ENCODE assay signal across 8 mouse cellular contexts in the genomic region with DNA sequence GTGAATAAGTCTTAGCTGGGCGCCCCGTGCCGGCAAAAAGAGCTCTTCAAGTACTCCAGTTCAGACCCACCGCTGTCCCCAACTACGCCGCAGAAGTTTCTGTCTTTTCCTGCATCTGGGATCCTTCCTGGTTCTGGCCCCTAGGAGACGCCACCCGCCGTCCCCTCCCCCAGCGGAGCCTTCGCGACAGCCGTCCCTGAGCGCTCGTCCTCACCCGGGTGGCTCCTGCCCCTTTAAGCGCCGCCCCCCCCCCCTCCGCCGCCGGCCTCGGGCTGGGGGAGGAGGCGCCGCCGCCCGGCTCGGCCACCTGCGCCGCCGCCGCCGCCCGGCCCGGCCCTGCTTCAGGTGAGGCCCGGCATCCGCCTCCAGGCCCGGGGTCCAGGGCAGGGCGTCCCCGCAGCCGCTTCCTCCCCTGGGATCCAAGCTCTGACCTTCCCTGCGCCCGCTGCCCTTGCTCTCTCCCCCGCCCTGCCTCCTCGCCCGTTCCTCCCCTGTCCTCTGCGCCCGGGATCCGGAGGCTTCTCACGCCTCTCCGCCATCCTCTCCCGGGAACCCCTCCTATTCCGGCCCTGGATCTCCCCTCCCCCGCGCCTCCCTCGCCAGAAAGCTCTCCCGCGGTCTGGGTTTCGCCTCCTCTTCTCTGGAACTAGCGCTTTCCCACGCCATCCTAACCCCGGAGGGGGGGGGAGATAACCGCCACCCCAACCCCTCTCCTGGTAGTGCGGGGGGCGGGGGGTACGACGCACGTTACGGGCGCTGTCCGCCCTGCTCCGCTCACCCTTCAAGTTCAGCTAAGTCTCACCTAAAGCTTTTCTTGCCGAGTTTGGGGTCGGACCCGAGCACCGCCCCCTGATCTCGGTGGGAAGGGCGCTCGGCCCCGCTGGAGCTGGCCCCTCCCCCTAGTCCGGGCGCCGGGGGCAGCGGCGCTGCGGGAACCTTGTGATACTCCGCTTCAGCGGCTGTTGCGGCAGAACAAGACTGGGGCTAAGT. TPM values are rescaled to one million over a fixed set of nuclear protein-coding genes. Genes with fewer than 3 reads are reported as not detected.
DNase-seq lines count a peak whose midpoint lies in the region; ATAC-seq lines count a peak whose summit lies in the region.

No protein-coding gene starts in this region.

- peak; percentile 49 for ATAC-seq in forebrain, embryonic 11.5 days (replicated peaks; ENCODE audit: low FRiP score)
- ATAC-seq in heart, embryonic 16.5 days (replicated peaks; ENCODE audit: extremely low read depth, insufficient read depth, low FRiP score): peak; percentile 61
- peak; percentile 66 for ATAC-seq in lung, embryonic 15.5 days (ENCODE audit: borderline replicate concordance, extremely low read depth, low FRiP score, low TSS enrichment)

- peak; percentile 83 for DNase-seq in ES-CJ7 (ENCODE audit: low read depth, low spot score)
- DNase-seq in c-Kit-positive CD71-positive TER-119-positive erythroid progenitor cells, embryonic 14.5 days (ENCODE audit: low spot score): peak; percentile 62
- DNase-seq in forebrain, embryonic 11.5 days (ENCODE audit: low spot score): peak; percentile 92
- peak; percentile 90 to 94 for DNase-seq in kidney, postnatal 4 days
- peak; percentile 77 for DNase-seq in ovary, adult 18-20 months (ENCODE audit: low spot score)
- peak; percentile 78 for DNase-seq in thymus, postnatal 0 days (ENCODE audit: low spot score)

- peaks cover 15% of the 10 kb centered on the region; the same call in 1 of the 2 replicates for H3K36me3 ChIP-seq in forebrain, embryonic 11.5 days (ENCODE audit: control insufficient read depth, insufficient read depth, low read length)
- peaks cover 26% of the 10 kb centered on the region for H3K36me3 ChIP-seq in heart, embryonic 16.5 days (ENCODE audit: control insufficient read depth, insufficient read depth)
- H3K36me3 ChIP-seq in lung, embryonic 15.5 days: peaks cover 31% of the 10 kb centered on the region

- peak overlapping the region; percentile 91 for H3K27ac ChIP-seq in forebrain, embryonic 11.5 days (ENCODE audit: low read depth, low read length)
- H3K27ac ChIP-seq in heart, embryonic 16.5 days (ENCODE audit: low read length): peak overlapping the region; percentile 97
- H3K27ac ChIP-seq in lung, embryonic 15.5 days: peak overlapping the region; percentile 97

- peaks cover 32% of the 10 kb centered on the region for H3K4me1 ChIP-seq in forebrain, embryonic 11.5 days (replicated peaks; ENCODE audit: control insufficient read depth, insufficient read depth, low read length)
- H3K4me1 ChIP-seq in heart, embryonic 16.5 days (ENCODE audit: control insufficient read depth, insufficient read depth, low read length): peaks cover 41% of the 10 kb centered on the region
- H3K4me1 ChIP-seq in lung, embryonic 15.5 days: peaks cover 51% of the 10 kb centered on the region

- peak overlapping the region; percentile 79 for H3K4me3 ChIP-seq in forebrain, embryonic 11.5 days (ENCODE audit: low read depth, low read length)
- H3K4me3 ChIP-seq in heart, embryonic 16.5 days (ENCODE audit: low read length): peak overlapping the region; percentile 79
- H3K4me3 ChIP-seq in lung, embryonic 15.5 days: peak overlapping the region; percentile 88

- peak overlapping the region; percentile 58 for H3K4me2 ChIP-seq in forebrain, embryonic 11.5 days (ENCODE audit: low read depth, low read length, severe bottlenecking)
- peak overlapping the region; percentile 86 for H3K4me2 ChIP-seq in heart, embryonic 16.5 days (ENCODE audit: low read depth, low read length)
- H3K4me2 ChIP-seq in lung, embryonic 15.5 days: peak overlapping the region; percentile 87

- H3K27me3 ChIP-seq in forebrain, embryonic 11.5 days (ENCODE audit: control insufficient read depth, insufficient read depth, low read length): no peaks in the 10 kb centered on the region
- H3K27me3 ChIP-seq in heart, embryonic 16.5 days (ENCODE audit: control insufficient read depth, insufficient read depth, low read length): no peaks in the 10 kb centered on the region
- H3K27me3 ChIP-seq in lung, embryonic 15.5 days: no peaks in the 10 kb centered on the region

- WGBS in forebrain, embryonic 11.5 days: under 1% methylated on average over 73 of the region's 88 CpGs
- under 1% methylated on average over 84 of the region's 88 CpGs for WGBS in heart, embryonic 16.5 days
- WGBS in lung, embryonic 15.5 days: under 1% methylated on average over 69 of the region's 88 CpGs

- H3K9me3 ChIP-seq in forebrain, embryonic 11.5 days (ENCODE audit: control insufficient read depth, low read length): no peaks in the 10 kb centered on the region
- no peaks in the 10 kb centered on the region for H3K9me3 ChIP-seq in heart, embryonic 16.5 days (replicated peaks; ENCODE audit: control insufficient read depth, low read length)
- H3K9me3 ChIP-seq in lung, embryonic 15.5 days: no peaks in the 10 kb centered on the region

- peak overlapping the region; percentile 78 for H3K9ac ChIP-seq in forebrain, embryonic 11.5 days (ENCODE audit: low read length)
- peak overlapping the region; percentile 87 for H3K9ac ChIP-seq in heart, embryonic 16.5 days (ENCODE audit: low read length)
- peak overlapping the region; percentile 71 for H3K9ac ChIP-seq in lung, embryonic 15.5 days

RNA-seq across cellular contexts. Expression of a gene that starts 1.4 kb away (rescaled TPM):
- 20.9 and 21.9 TPM in 2 replicates for polyA plus RNA-seq in forebrain, embryonic 11.5 days (2014; fragmentation: Nextera tagmentation; extraction: Ambion mirVana)
- polyA plus RNA-seq in heart, embryonic 16.5 days (2015; fragmentation: Nextera tagmentation; extraction: Ambion mirVana): 6.6 and 8.5 TPM in 2 replicates
- 10.6 and 11.0 TPM in 2 replicates for polyA plus RNA-seq in lung, embryonic 15.5 days (2015; fragmentation: Nextera tagmentation; extraction: Ambion mirVana)
- polyA plus RNA-seq in thymus, postnatal 0 days (2015; fragmentation: Nextera tagmentation; extraction: Ambion mirVana): 21.5 and 27.5 TPM in 2 replicates

RNA-seq across cellular contexts. Expression of a gene that starts 9.7 kb away (rescaled TPM):
- polyA plus RNA-seq in forebrain, embryonic 11.5 days (2014; fragmentation: Nextera tagmentation; extraction: Ambion mirVana): 2,200 and 2,324 TPM in 2 replicates
- polyA plus RNA-seq in heart, embryonic 16.5 days (2015; fragmentation: Nextera tagmentation; extraction: Ambion mirVana): 6,748 and 7,106 TPM in 2 replicates
- polyA plus RNA-seq in lung, embryonic 15.5 days (2015; fragmentation: Nextera tagmentation; extraction: Ambion mirVana): 2,263 and 2,267 TPM in 2 replicates
- 2,017 and 2,181 TPM in 2 replicates for polyA plus RNA-seq in thymus, postnatal 0 days (2015; fragmentation: Nextera tagmentation; extraction: Ambion mirVana)

RNA-seq across cellular contexts. Expression of a gene that starts 34.0 kb away (rescaled TPM):
- polyA plus RNA-seq in forebrain, embryonic 11.5 days (2014; fragmentation: Nextera tagmentation; extraction: Ambion mirVana): 638 and 692 TPM in 2 replicates
- 263 and 278 TPM in 2 replicates for polyA plus RNA-seq in heart, embryonic 16.5 days (2015; fragmentation: Nextera tagmentation; extraction: Ambion mirVana)
- polyA plus RNA-seq in lung, embryonic 15.5 days (2015; fragmentation: Nextera tagmentation; extraction: Ambion mirVana): 550 and 564 TPM in 2 replicates
- 401 and 422 TPM in 2 replicates for polyA plus RNA-seq in thymus, postnatal 0 days (2015; fragmentation: Nextera tagmentation; extraction: Ambion mirVana)

RNA-seq across cellular contexts. Expression of a gene that starts 57.4 kb away (rescaled TPM):
- 855 and 939 TPM in 2 replicates for polyA plus RNA-seq in forebrain, embryonic 11.5 days (2014; fragmentation: Nextera tagmentation; extraction: Ambion mirVana)
- polyA plus RNA-seq in heart, embryonic 16.5 days (2015; fragmentation: Nextera tagmentation; extraction: Ambion mirVana): 419 and 441 TPM in 2 replicates
- polyA plus RNA-seq in lung, embryonic 15.5 days (2015; fragmentation: Nextera tagmentation; extraction: Ambion mirVana): 728 and 741 TPM in 2 replicates
- 829 and 868 TPM in 2 replicates for polyA plus RNA-seq in thymus, postnatal 0 days (2015; fragmentation: Nextera tagmentation; extraction: Ambion mirVana)

Comparison
In these comparisons a context has a peak if more than half of its experiments do, and no peak if none do; other contexts are left out.
1. Peak in every context shown above with its lines: DNase-seq, ATAC-seq, H3K4me3 ChIP-seq and H3K27ac ChIP-seq.